Mouse (Mus musculus): Measurements from ENCODE around the gene Hsd17b14. TPM values are rescaled to one million over a fixed set of nuclear protein-coding genes. Genes with fewer than 3 reads are reported as not detected.
"Not testable (repeated sequence)": the region's sequence is repeated elsewhere in the genome, so short reads cannot be mapped to it uniquely, and the experiment has no call there.

Hsd17b14 gene
- total RNA-seq, 2 experiments from 2014 or later, result 1.0 to 1.3 TPM

DNA sequence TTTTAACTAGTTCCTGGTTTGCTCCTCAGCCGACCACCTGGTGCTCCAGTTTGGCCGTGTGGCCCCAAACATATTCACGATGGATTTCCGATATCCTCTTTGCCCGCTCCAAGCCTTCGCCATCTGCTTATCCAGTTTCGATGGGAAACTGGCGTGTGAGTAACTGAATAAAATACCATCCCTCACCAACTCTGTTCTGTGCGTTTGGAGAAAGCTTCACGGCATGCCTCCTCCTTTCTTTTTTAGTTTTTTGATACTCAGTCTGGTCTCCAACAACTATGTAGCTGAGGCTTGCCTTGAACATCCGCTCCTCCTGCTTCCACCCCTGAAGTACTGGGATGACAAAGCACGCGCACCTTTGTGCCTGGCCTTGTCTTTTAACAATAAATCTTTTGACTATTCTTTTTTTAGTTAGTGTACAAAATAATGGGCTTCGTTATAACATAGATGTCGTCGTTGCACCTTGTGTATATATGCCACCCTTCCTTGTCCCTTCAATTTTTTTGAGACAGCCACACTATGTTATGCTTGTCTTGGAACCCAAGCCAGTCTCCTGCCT lies 32.4 kb upstream of the Hsd17b14 start:
- Histone ChIP-seq H3K4me3 (peak overlapping the region; percentile 92), H3K27ac (peak overlapping the region; percentile 92)
- DNase-seq, result no peak
- intact Hi-C loops (cut with DNase I), result no loop called here
- no peak for TF ChIP-seq CTCF (IDR thresholded peaks at IDR 0.05)

DNA sequence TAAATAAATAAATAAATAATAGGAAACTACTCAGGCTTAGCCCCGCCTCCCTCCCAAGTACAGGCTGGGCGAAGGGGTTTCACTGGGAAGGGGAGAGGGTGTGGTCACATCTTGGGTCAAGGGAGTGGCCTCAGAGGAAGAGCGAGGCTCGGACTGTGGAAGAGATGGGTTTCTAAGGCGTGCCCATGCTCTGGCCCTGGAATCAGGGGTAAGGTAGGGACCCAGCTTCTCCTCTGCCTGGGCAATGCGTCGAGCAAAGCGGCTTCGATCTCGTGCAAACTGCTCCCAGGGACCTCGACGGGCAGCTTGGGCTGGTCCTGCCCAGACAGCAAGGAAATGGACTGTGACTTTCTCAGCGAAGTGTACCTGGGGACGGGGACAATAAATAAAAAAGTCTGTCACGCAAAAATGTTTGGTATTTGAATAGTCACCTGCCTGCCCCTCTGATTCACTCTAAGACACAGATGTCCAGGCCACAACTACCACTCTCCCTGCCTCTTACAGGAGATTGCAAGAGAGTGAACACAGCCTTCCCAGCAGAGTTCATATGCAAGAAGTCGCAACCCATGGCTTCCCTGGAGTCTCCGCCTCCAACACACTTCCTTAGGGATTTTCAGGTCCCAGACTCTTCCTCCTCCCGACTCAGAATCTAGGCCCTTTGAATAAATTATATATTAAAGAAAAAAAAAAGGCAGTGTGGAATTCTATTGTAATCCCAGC lies 31.6 kb upstream of the Hsd17b14 start:
- DNase-seq, result no peak
- H3K27ac ChIP-seq, result peak overlapping the region; percentile 92
- no peak for TF ChIP-seq CTCF (IDR thresholded peaks at IDR 0.05)
- intact Hi-C loops (cut with DNase I), result no loop called here
- H3K4me3 ChIP-seq, result peak overlapping the region; percentile 92

DNA sequence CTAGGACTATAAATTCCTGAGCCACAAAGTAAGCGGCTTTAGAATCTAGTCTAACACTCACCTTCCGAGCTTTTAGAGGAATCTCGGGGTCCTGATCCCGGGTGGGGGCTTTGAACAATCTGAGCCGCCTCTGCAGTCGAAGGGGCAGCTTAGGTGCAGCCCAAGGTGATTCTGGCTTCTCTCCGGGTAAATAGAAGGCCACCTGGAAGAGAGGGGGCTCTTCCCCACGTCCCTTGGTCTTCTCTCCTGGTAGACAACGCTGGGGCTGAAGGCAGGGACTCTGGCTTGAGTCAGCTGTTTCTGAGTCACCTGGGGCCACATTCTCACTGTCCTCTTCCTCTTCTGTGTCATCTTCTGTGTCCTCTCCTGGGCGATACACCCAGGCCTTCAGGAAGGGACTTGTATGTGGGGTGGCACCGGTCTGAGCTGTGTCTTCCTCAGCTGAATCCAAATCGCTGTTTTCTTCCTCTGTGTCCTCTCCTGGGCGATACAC lies 31.0 kb upstream of the Hsd17b14 start:
- Histone ChIP-seq H3K27ac (peak overlapping the region; percentile 92), H3K4me3 (peak overlapping the region; percentile 92)
- intact Hi-C loops (cut with DNase I), result no loop called here
- no peak for DNase-seq
- no peak for TF ChIP-seq CTCF (IDR thresholded peaks at IDR 0.05)

DNA sequence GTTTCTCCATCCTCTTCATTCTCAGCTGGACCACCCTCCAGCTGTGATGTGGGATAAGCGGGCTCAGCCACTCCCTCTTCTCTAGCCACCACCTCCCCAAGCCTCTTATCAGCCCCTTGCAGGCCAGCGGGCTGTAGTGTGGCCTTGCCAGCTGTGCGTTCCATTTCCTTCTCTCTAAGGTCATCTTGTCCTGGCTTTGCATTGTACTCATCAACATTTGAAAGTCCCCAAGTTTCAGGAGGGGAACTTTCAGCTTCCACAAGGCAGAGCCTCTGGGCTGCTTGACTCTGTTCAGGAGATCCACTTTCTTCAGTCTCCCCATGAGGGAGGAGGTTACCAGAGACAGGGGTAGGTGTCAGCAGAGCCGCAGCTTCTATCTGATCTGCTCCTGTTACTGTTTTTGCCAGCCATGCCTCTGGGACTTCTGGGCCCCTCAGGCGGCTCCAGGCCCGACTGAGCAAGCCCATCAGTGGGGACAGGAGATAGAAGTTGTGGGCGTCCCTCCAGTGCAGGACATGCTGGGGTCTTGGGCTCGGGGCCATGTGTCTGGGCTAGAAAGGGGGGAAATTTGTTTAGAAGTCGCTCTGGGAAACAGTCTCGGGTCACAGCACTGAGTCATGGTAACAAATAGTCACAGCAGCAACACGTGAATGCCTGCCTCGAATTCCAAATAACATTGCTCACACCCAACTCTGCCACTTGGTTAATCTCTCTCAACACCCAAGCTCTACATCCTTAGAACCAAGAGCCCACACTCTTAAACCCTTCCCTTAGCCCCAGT lies 29.7 kb upstream of the Hsd17b14 start:
- Histone ChIP-seq H3K4me3 (peak overlapping the region; percentile 92), H3K27ac (peak overlapping the region; percentile 100)
- TF ChIP-seq CTCF (IDR thresholded peaks at IDR 0.05), result no peak
- intact Hi-C loops (cut with DNase I), result no loop called here
- DNase-seq, result peak; percentile 54

DNA sequence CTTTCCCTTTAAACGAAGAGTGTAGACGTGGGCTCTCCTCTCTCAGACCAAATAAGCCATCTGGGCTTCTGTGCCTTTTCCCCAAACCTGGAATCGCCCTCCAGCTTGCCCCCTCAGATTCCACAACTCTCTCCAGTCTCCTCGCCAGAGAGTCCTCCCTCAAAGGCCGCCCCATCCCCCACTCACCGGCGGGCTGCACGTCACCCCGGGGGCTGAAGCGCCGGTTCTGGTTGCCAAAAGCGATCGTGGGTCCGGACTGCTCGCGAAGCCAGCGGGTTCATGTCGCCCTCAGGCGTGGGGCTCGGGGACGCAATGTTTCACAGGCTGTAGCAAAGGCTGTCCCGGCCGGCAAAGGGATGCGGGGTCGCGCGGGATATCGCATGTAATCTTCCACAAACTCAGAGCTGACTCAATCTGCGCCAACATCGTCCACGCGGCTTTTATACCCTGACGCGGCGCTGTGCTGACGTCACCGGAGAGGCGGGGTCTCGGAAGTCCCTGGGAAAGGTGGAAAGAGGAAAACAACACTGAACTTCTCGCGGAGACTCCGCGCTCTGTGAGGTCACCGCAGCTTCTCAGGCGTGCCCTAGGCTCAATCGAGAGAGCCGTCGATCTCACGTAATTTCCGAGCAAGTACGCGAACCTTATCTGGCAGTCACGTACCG lies 28.8 kb upstream of the Hsd17b14 start, which contains the start of the genes Ppp1r15a and Plekha4:
TSS of gene Ppp1r15a (minus strand) at position 460 of the 665 bp plus-strand sequence.
TSS of gene Plekha4 (plus strand) at position 522 of the 665 bp plus-strand sequence.
- peak within 1 kb of the TSS; percentile 92 for H3K4me3 ChIP-seq
- H3K27ac ChIP-seq, result peak within 1 kb of the TSS; percentile 100
- intact Hi-C loops (cut with DNase I), result loop anchor here (1.0 kb wide), 1 partner anchor 55 kb away; no protein-coding TSS in a partner anchor
- DNase-seq, result peak; percentile 96
- no peak for TF ChIP-seq CTCF (IDR thresholded peaks at IDR 0.05)

DNA sequence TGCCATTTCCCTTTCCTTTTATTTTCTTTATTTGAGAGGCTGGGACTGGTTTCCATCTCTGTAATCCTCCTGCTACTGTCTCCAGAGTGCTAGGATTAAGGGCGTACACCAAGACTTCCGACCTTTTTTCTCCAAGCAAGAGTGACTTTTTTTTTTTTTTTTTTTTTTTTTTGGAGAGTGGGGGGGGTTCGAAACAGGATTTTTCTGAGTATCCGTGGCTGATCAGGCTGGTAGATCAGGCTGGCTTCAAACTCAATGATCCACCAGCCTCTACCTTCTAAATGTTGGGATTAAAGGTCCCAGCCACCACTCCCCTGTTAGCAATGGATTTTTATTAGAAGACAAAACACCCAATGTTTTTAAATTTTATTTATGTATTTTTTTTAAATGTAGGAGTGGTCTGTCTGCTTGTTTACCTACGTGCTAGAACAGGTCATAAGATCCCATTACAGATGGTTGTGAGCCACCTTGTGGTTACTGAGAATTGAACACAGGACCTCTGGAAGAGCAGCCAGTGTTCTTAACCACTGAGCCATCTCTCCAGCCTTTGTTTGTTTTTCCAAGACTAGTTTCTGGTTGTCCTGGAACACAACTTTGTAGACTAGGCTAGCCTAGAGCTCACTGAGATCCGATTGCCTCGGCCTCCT lies 28.1 kb upstream of the Hsd17b14 start:
- peak; percentile 60 for TF ChIP-seq CTCF (IDR thresholded peaks at IDR 0.05)
- intact Hi-C loops (cut with DNase I), result loop anchor here (1.0 kb wide), 1 partner anchor 55 kb away; no protein-coding TSS in a partner anchor

DNA sequence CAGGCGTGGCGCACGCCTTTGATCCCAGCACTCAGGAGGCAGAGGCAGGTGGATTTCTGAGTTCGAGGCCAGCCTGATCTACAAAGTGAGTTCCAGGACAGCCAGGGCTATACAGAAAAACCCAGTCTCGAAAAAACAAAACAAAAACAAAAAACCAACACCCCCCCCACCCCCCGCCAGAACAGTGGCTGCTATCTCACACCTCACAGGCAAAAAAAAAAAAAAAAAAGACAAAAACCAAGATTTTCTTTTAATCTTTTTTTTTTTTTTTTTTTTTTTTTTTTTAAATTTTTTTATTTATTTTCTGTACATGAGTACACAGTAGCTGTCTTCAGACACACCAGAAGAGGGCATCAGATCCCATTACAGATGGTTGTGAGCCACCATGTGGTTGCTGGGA lies 27.5 kb upstream of the Hsd17b14 start:
- intact Hi-C loops (cut with DNase I); H3K4me3 ChIP-seq; DNase-seq: not testable (repeated sequence)
- peak overlapping the region; percentile 100 for H3K27ac ChIP-seq

More for the DNA sequence above, 28.1 kb upstream of the Hsd17b14 start:
- Histone ChIP-seq H3K27ac (peak overlapping the region; percentile 100), H3K4me3 (peak overlapping the region; percentile 92)
- no peak for DNase-seq

DNA sequence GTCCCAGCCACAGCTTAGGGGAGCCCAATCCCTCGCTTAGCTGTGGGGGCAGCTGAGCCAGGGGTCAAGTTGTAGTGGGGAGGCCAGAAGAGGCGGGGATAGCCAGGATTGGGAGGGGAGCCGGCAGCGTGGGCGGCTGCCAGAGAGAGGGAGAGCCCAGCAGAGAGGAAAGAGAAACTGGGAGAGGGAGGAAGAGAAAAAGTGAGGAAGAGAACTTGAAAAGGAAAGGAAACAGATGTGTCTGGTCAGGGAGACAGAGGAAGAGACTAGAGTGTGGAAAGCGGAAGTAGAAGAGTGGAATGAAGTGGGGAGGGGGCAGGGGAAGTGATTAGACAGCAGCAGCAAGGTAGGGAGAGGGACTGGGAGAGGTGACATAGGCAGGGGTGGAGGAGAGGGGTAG lies 25.2 kb upstream of the Hsd17b14 start:
- Histone ChIP-seq H3K27ac (peak overlapping the region; percentile 70), H3K4me3 (peak overlapping the region; percentile 56)
- intact Hi-C loops (cut with DNase I), result no loop called here
- DNase-seq, result no peak
- TF ChIP-seq CTCF (IDR thresholded peaks at IDR 0.05), result no peak

DNA sequence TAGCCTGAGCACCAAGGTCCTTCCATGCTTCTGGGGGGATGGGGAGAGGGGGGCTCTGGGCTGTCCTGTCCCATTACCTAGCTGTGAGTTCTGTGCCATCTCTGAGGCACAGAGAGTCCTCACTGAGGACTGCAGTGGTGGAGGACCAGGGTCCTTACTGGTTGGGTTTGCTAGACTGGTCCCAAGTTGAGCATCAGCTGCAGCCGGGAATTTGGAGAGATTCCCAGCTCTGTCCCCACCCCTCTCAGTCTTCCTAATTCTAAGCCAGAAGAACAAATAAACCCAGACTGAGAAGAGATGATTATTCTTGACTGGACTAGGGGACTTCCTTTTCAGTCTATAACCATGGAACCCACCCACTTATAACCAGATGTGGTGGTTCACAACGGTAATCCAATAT lies 24.1 kb upstream of the Hsd17b14 start:
- no peak for TF ChIP-seq CTCF (IDR thresholded peaks at IDR 0.05)
- DNase-seq, result peak; percentile 56
- intact Hi-C loops (cut with DNase I), result no loop called here
- H3K27ac ChIP-seq, result peak overlapping the region; percentile 70
- H3K4me3 ChIP-seq, result peak overlapping the region; percentile 56

DNA sequence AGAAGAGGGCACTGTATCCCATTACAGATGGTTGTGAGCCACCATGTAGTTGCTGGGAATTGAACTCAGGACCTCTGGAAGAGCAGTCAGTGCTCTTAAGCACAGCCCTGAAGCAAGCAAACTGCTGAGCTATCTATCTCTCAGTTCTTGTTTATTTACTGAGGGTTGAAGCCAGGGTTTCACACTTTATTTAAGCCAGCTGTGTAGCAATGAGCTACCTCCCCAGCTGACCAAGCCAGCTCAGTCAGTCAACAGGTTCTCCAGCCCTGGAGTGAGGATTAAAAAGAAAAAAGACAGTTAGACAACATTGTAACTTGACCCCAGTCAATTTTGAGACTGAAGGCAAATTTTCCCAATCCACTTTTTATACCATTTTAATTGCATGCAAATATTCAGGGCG lies 19.0 kb upstream of the Hsd17b14 start:
- intact Hi-C loops (cut with DNase I), result no loop called here
- TF ChIP-seq CTCF (IDR thresholded peaks at IDR 0.05), result no peak
- Histone ChIP-seq H3K4me3 (no peak overlapping the region), H3K27ac (no peak overlapping the region)
- no peak for DNase-seq

DNA sequence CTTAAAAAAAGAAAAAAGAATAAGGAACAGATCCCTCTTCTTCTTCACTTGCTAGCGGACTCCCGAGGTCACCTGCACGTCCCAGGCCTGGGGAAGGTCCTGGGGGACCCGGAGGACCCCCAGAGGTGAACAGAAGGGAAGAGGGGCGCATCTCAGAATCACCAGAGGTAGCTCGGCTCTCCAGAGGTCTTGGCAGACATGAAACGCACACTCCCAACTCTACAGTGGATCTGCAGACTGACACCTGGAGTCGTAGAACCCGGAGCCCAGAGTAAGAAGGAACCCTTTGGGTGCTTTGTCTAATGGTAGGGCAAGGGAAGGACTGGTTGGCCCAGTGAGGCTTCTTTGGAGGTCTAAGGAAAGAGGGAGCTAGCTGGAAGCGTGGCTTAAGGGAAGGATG lies 17.1 kb upstream of the Hsd17b14 start:
- Histone ChIP-seq H3K4me3 (peak overlapping the region; percentile 83), H3K27ac (no peak overlapping the region; the same call in 1 of the 2 replicates)
- DNase-seq, result no peak
- intact Hi-C loops (cut with DNase I), result no loop called here
- TF ChIP-seq CTCF (IDR thresholded peaks at IDR 0.05), result no peak
